Mouse (Mus musculus) heart, postnatal 0 days (tissue): ENCODE measurements around the gene Mettl2.

ENCODE experiments used
- CTCF ChIP-seq: IDR thresholded peaks from 2 replicates; pipeline ENCODE4 v1.5.1; 2016; ENCODE audit warnings: antibody characterized with exemption, control low read depth, low read depth
- EP300 ChIP-seq: IDR thresholded peaks from 2 replicates; pipeline ENCODE4 v1.6.1; 2016; ENCODE audit warnings: antibody characterized with exemption, low read depth

- TF ChIP-seq EP300 = no peak
- no peak for TF ChIP-seq CTCF
Observed at GRCm38 (mm10) chr11:105182461-105182855, 56.2 kb downstream of the Mettl2 start.
